Mouse (Mus musculus): ENCODE measurements around the gene Timmdc1. TPM values are rescaled to one million over a fixed set of nuclear protein-coding genes. Genes with fewer than 3 reads are reported as not detected.

Gene Timmdc1
- total and polyA plus RNA-seq, 2 experiments from 2014 or later = 47.4 to 90.1 TPM

GRCm38 (mm10) chr16:38562131-38562967, 39.9 kb upstream of the Timmdc1 start:
- Histone ChIP-seq H3K27ac (ENCODE audit: low read depth) (peak overlapping the region; percentile 80), H3K4me3 (ENCODE audit: low read depth, low read length) (peak overlapping the region; percentile 89), H3K9me3 (replicated peaks; ENCODE audit: control insufficient read depth, low read length) (no peaks in the 10 kb centered on the region), H3K36me3 (replicated peaks; ENCODE audit: control insufficient read depth, insufficient read depth, low read length) (0 out of 2 replicates have a peak, but pooled peaks cover 20% of the 10 kb centered on the region), H3K4me1 (ENCODE audit: control insufficient read depth, insufficient read depth) (peaks cover 5% of the 10 kb centered on the region), H3K27me3 (ENCODE audit: control insufficient read depth, insufficient read depth, low read length) (no peaks in the 10 kb centered on the region), H3K4me2 (ENCODE audit: low read depth, low read length) (peak overlapping the region; percentile 65), H3K9ac (replicated peaks; ENCODE audit: low read depth, low read length) (peak overlapping the region; percentile 85)
- TF ChIP-seq CTCF (IDR thresholded peaks at IDR 0.05; ENCODE audit: low read depth) (no peak; the same call in 1 of the 2 replicates), EP300 (IDR thresholded peaks at IDR 0.05; ENCODE audit: low read depth) (0 out of 2 replicates have a peak, but pooled peaks have one; percentile 49)
- 7% methylated on average over 37 of the region's 37 CpGs for WGBS
- peak; percentile 90 for DNase-seq (ENCODE audit: low spot score)
- ATAC-seq (ENCODE audit: insufficient read depth, low read depth) = peak; percentile 97

- no peak for DNase-seq (ENCODE audit: low spot score)
- Histone ChIP-seq H3K4me1 (ENCODE audit: control insufficient read depth, insufficient read depth) (no peaks in the 10 kb centered on the region; the same call in 1 of the 2 replicates), H3K27ac (ENCODE audit: low read depth) (no peak within 1 kb of the TSS), H3K9ac (replicated peaks; ENCODE audit: low read depth, low read length) (no peak within 1 kb of the TSS), H3K36me3 (replicated peaks; ENCODE audit: control insufficient read depth, insufficient read depth, low read length) (no peaks in the 10 kb centered on the region), H3K27me3 (ENCODE audit: control insufficient read depth, insufficient read depth, low read length) (no peaks in the 10 kb centered on the region), H3K4me3 (ENCODE audit: low read depth, low read length) (no peak within 1 kb of the TSS), H3K9me3 (replicated peaks; ENCODE audit: control insufficient read depth, low read length) (no peaks in the 10 kb centered on the region), H3K4me2 (ENCODE audit: low read depth, low read length) (no peak within 1 kb of the TSS)
- 77% methylated on average over 3 of the region's 3 CpGs for WGBS
- no peak for ATAC-seq (ENCODE audit: insufficient read depth, low read depth)
- TF ChIP-seq EP300 (IDR thresholded peaks at IDR 0.05; ENCODE audit: low read depth) = no peak
- no peak for TF ChIP-seq CTCF (IDR thresholded peaks at IDR 0.05; ENCODE audit: low read depth)
Measured at GRCm38 (mm10) chr16:38558221-38558748, 35.8 kb upstream of the Timmdc1 start, which contains the start of gene Tmem39a. Gene Tmem39a, plus strand, starts transcription at chr16:38558698.

GRCm38 (mm10) chr16:38555988-38556387, 33.5 kb upstream of the Timmdc1 start:
- no peak for TF ChIP-seq EP300 (IDR thresholded peaks at IDR 0.05; ENCODE audit: low read depth)
- no peak for TF ChIP-seq CTCF (IDR thresholded peaks at IDR 0.05; ENCODE audit: low read depth)
- no peak for DNase-seq (ENCODE audit: low spot score)

GRCm38 (mm10) chr16:38549479-38550396, 27.3 kb upstream of the Timmdc1 start, which contains the start of gene Poglut1:
Gene Poglut1, minus strand, starts transcription at chr16:38550258.
- WGBS = 3% methylated on average over 54 of the region's 54 CpGs
- no peak within 1 kb of the TSS for H3K27ac ChIP-seq (ENCODE audit: low read depth)

More at GRCm38 (mm10) chr16:38555988-38556387, 33.5 kb upstream of the Timmdc1 start:
- no peak for ATAC-seq (ENCODE audit: insufficient read depth, low read depth)
- Histone ChIP-seq H3K4me2 (ENCODE audit: low read depth, low read length) (no peak overlapping the region), H3K27me3 (ENCODE audit: control insufficient read depth, insufficient read depth, low read length) (no peaks in the 10 kb centered on the region), H3K4me1 (ENCODE audit: control insufficient read depth, insufficient read depth) (no peaks in the 10 kb centered on the region), H3K9ac (replicated peaks; ENCODE audit: low read depth, low read length) (no peak overlapping the region), H3K27ac (ENCODE audit: low read depth) (no peak overlapping the region), H3K4me3 (ENCODE audit: low read depth, low read length) (no peak overlapping the region), H3K36me3 (replicated peaks; ENCODE audit: control insufficient read depth, insufficient read depth, low read length) (no peaks in the 10 kb centered on the region), H3K9me3 (replicated peaks; ENCODE audit: control insufficient read depth, low read length) (no peaks in the 10 kb centered on the region)
- WGBS = 76% methylated on average over 3 of the region's 3 CpGs

GRCm38 (mm10) chr16:38548000-38548399, 25.5 kb upstream of the Timmdc1 start:
- no peak for ATAC-seq (ENCODE audit: insufficient read depth, low read depth)
- peaks cover 13% of the 10 kb centered on the region for H3K36me3 ChIP-seq (replicated peaks; ENCODE audit: control insufficient read depth, insufficient read depth, low read length)
- TF ChIP-seq EP300 (IDR thresholded peaks at IDR 0.05; ENCODE audit: low read depth) (no peak), CTCF (IDR thresholded peaks at IDR 0.05; ENCODE audit: low read depth) (no peak)
- no peaks in the 10 kb centered on the region for H3K27me3 ChIP-seq (ENCODE audit: control insufficient read depth, insufficient read depth, low read length)
- peaks cover 11% of the 10 kb centered on the region; the same call in 1 of the 2 replicates for H3K4me1 ChIP-seq (ENCODE audit: control insufficient read depth, insufficient read depth)
- no peak overlapping the region for H3K9ac ChIP-seq (replicated peaks; ENCODE audit: low read depth, low read length)
- no peaks in the 10 kb centered on the region for H3K9me3 ChIP-seq (replicated peaks; ENCODE audit: control insufficient read depth, low read length)
- no peak for DNase-seq (ENCODE audit: low spot score)
- no peak overlapping the region for H3K4me2 ChIP-seq (ENCODE audit: low read depth, low read length)
- WGBS = 96% methylated on average over 1 of the region's 1 CpGs
- no peak overlapping the region for H3K4me3 ChIP-seq (ENCODE audit: low read depth, low read length)
- no peak overlapping the region for H3K27ac ChIP-seq (ENCODE audit: low read depth)

More at GRCm38 (mm10) chr16:38549479-38550396, 27.3 kb upstream of the Timmdc1 start, which contains the start of gene Poglut1:
- DNase-seq (ENCODE audit: low spot score) (peak; percentile 75), ATAC-seq (ENCODE audit: insufficient read depth, low read depth) (peak; percentile 96)
- Histone ChIP-seq H3K9me3 (replicated peaks; ENCODE audit: control insufficient read depth, low read length) (no peaks in the 10 kb centered on the region), H3K4me2 (ENCODE audit: low read depth, low read length) (peak within 1 kb of the TSS; percentile 95), H3K4me1 (ENCODE audit: control insufficient read depth, insufficient read depth) (peaks cover 11% of the 10 kb centered on the region; the same call in 1 of the 2 replicates), H3K27me3 (ENCODE audit: control insufficient read depth, insufficient read depth, low read length) (no peaks in the 10 kb centered on the region), H3K36me3 (replicated peaks; ENCODE audit: control insufficient read depth, insufficient read depth, low read length) (peaks cover 9% of the 10 kb centered on the region; the same call in 1 of the 2 replicates), H3K4me3 (ENCODE audit: low read depth, low read length) (peak within 1 kb of the TSS; percentile 85), H3K9ac (replicated peaks; ENCODE audit: low read depth, low read length) (peak within 1 kb of the TSS; percentile 72)
- TF ChIP-seq CTCF (IDR thresholded peaks at IDR 0.05; ENCODE audit: low read depth) = no peak
- no peak for TF ChIP-seq EP300 (IDR thresholded peaks at IDR 0.05; ENCODE audit: low read depth)

Measured in heart, postnatal 0 days (tissue).